Mouse (Mus musculus) neural tube, embryonic 15.5 days (tissue): ENCODE measurements around the gene Tfdp1. TPM values are rescaled to one million over a fixed set of nuclear protein-coding genes. Genes with fewer than 3 reads are reported as not detected.

Experiments used
- ATAC-seq: fragments of 200-750 bp; cut with Nextera tagmentation; 2 replicates; pipeline ENCODE4 v1.8.0; 2017; ENCODE audit warnings: mild to moderate bottlenecking, moderate TSS enrichment, moderate library complexity; ENCODE audit not compliant: low FRiP score
- H3K27ac ChIP-seq: fragments of 300-500 bp; sonication (generic); replicated peaks from 2 replicates; pipeline ENCODE4 v1.5.1; 2015; ENCODE audit warnings: mild to moderate bottlenecking, inconsistent platforms
- H3K27me3 ChIP-seq: fragments of 300-500 bp; sonication (generic); replicated peaks from 2 replicates; pipeline ENCODE4 v1.6.1; 2015; ENCODE audit warnings: inconsistent platforms
- H3K36me3 ChIP-seq: fragments of 300-500 bp; sonication (generic); 2 replicates; pipeline ENCODE4 v1.6.1; 2015; ENCODE audit warnings: inconsistent platforms
- H3K4me1 ChIP-seq: fragments of 300-500 bp; sonication (generic); 2 replicates; pipeline ENCODE4 v1.6.1; 2015; ENCODE audit warnings: inconsistent platforms
- H3K4me2 ChIP-seq: fragments of 300-500 bp; sonication (generic); 2 replicates; pipeline ENCODE4 v1.6.1; 2015; ENCODE audit warnings: inconsistent platforms, mild to moderate bottlenecking, moderate library complexity
- H3K4me3 ChIP-seq: fragments of 300-500 bp; sonication (generic); replicated peaks from 2 replicates; pipeline ENCODE4 v1.5.1; 2015; ENCODE audit warnings: mild to moderate bottlenecking, inconsistent platforms
- H3K9ac ChIP-seq: fragments of 300-500 bp; sonication (generic); replicated peaks from 2 replicates; pipeline ENCODE4 v1.6.1; 2015; ENCODE audit warnings: mild to moderate bottlenecking, inconsistent platforms
- H3K9me3 ChIP-seq: fragments of 300-500 bp; sonication (generic); replicated peaks from 2 replicates; pipeline ENCODE4 v1.6.1; 2016; ENCODE audit warnings: inconsistent platforms
- WGBS: fragments of 180-500 bp; shearing (Covaris S2); methylation state at CpG from one replicate; pipeline ENCODE4 v1.1.7; 2015; ENCODE audit warnings: mixed read lengths; 5-methylcytosine and 5-hydroxymethylcytosine counted together
- polyA plus RNA-seq: library from polyadenylated mRNA; unstranded; fragments of >200 nt; fragmentation: Nextera tagmentation; extraction: Ambion mirVana; gene quantifications from 2 replicates; pipeline ENCODE4 v1.2.1, GENCODE M21; 2015

The Tfdp1 gene
- 88.2 and 113 TPM in 2 replicates for polyA plus RNA-seq

GRCm38 (mm10) chr8:13338255-13338860 is at the start of gene Tfdp1:
Gene Tfdp1, plus strand, starts transcription at chr8:13338751.
- peak within 1 kb of the TSS; percentile 78 for H3K27ac ChIP-seq
- peaks cover 24% of the 10 kb centered on the region for H3K36me3 ChIP-seq
- H3K4me2 ChIP-seq, result peak within 1 kb of the TSS; percentile 86
- peak within 1 kb of the TSS; percentile 82 for H3K4me3 ChIP-seq
- peak within 1 kb of the TSS; percentile 95 for H3K9ac ChIP-seq
- H3K9me3 ChIP-seq, result no peaks in the 10 kb centered on the region
- peaks cover 23% of the 10 kb centered on the region for H3K4me1 ChIP-seq
- ATAC-seq, result peak; percentile 95
- H3K27me3 ChIP-seq, result no peaks in the 10 kb centered on the region
- WGBS, result under 1% methylated on average over 58 of the region's 72 CpGs

DNA sequence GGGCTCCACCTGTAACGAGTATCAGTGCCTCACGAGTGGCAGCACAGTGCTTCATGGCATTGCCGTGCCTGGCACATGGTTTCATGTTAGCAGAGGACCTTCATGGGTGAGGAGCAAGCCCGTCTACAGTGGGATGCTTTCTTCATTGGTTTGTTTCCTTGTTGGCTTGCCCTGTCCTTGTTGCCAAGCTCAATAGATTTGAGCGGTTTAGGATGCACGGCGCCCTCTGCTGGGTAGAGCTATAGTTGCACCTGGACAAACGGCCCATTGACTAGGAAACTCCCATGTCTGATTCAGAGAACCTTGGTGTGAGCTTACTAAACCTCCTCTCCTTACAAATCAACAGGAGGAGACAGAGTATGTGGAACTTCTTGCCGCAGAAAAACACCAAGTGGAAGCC is 46.2 kb upstream of the Tfdp1 start:
- Histone ChIP-seq H3K36me3 (peaks cover 52% of the 10 kb centered on the region), H3K9ac (no peak overlapping the region), H3K4me3 (no peak overlapping the region), H3K4me2 (no peak overlapping the region), H3K4me1 (peaks cover 16% of the 10 kb centered on the region), H3K27me3 (no peaks in the 10 kb centered on the region), H3K27ac (no peak overlapping the region), H3K9me3 (no peaks in the 10 kb centered on the region)
- no peak for ATAC-seq
- WGBS, result 29% methylated on average over 9 of the region's 9 CpGs

- H3K4me2 ChIP-seq, result no peak overlapping the region
- no peak for ATAC-seq
- H3K27ac ChIP-seq, result no peak overlapping the region
- H3K9me3 ChIP-seq, result no peaks in the 10 kb centered on the region
- H3K4me1 ChIP-seq, result peaks cover 11% of the 10 kb centered on the region
- H3K9ac ChIP-seq, result no peak overlapping the region
- WGBS, result 95% methylated on average over 9 of the region's 9 CpGs
- peaks cover 60% of the 10 kb centered on the region for H3K36me3 ChIP-seq
- H3K4me3 ChIP-seq, result no peak overlapping the region
- H3K27me3 ChIP-seq, result no peaks in the 10 kb centered on the region
Measured at GRCm38 (mm10) chr8:13293677-13294470, 44.7 kb upstream of the Tfdp1 start.

DNA sequence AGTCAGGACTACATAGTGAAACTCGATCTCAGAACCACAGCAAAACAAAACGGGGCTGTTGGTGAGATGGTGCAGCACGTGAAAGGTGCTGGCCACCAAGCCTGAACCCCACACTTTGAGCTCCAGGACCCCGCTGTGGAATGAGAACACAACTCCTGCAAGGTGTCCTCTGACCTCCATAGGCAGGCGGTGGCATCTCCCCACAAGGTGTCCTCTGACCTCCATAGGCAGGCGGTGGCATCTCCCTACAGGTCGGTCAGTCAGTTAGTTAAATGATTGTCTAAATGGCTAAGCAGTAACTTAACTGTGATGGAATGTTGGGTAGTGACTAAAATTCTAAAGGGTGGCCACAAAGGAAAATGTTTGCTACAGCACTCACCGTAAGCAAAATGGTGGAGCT is 39.0 kb upstream of the Tfdp1 start:
- H3K9me3 ChIP-seq, result no peaks in the 10 kb centered on the region
- H3K4me2 ChIP-seq, result no peak overlapping the region
- H3K4me1 ChIP-seq, result no peaks in the 10 kb centered on the region
- no peak overlapping the region for H3K9ac ChIP-seq
- WGBS, result 95% methylated on average over 8 of the region's 8 CpGs
- peaks cover 86% of the 10 kb centered on the region for H3K36me3 ChIP-seq
- H3K4me3 ChIP-seq, result no peak overlapping the region
- no peaks in the 10 kb centered on the region for H3K27me3 ChIP-seq
- H3K27ac ChIP-seq, result no peak overlapping the region
- ATAC-seq, result no peak

GRCm38 (mm10) chr8:13301036-13301435 is 37.5 kb upstream of the Tfdp1 start:
- Histone ChIP-seq H3K4me1 (no peaks in the 10 kb centered on the region), H3K4me2 (no peak overlapping the region), H3K27me3 (no peaks in the 10 kb centered on the region), H3K4me3 (no peak overlapping the region), H3K9me3 (no peaks in the 10 kb centered on the region), H3K36me3 (peaks cover 86% of the 10 kb centered on the region), H3K27ac (no peak overlapping the region), H3K9ac (no peak overlapping the region)
- 95% methylated on average over 7 of the region's 7 CpGs for WGBS
- ATAC-seq, result no peak

DNA sequence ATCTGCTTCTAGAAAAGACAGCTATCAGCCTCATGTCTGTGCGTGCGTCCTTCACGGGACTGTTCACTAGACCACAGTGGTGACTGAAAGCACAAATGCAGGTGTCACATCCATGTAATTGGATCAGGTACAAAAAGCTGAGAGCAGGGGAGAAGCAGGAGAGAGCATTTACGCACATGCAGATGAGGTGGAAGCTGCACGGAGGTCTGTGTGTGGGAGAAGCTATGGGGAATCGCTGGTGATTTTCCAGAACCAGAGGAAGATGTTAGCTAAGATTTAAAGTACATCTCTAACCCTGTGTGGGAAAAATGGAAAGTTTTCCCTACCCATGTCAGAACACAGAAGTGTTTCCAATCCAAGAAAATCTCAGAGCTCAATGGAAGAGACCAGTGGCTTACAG is 33.1 kb upstream of the Tfdp1 start:
- H3K9me3 ChIP-seq, result no peaks in the 10 kb centered on the region
- no peak overlapping the region for H3K27ac ChIP-seq
- H3K27me3 ChIP-seq, result no peaks in the 10 kb centered on the region
- no peak overlapping the region for H3K4me2 ChIP-seq
- no peak for ATAC-seq
- H3K36me3 ChIP-seq, result peaks cover 79% of the 10 kb centered on the region
- no peak overlapping the region for H3K4me3 ChIP-seq
- 96% methylated on average over 6 of the region's 6 CpGs for WGBS
- H3K4me1 ChIP-seq, result no peaks in the 10 kb centered on the region
- H3K9ac ChIP-seq, result no peak overlapping the region

GRCm38 (mm10) chr8:13305884-13306283 is 32.7 kb upstream of the Tfdp1 start:
- Histone ChIP-seq H3K9ac (no peak overlapping the region), H3K4me1 (no peaks in the 10 kb centered on the region), H3K4me3 (no peak overlapping the region), H3K36me3 (peaks cover 78% of the 10 kb centered on the region), H3K9me3 (no peaks in the 10 kb centered on the region), H3K27me3 (no peaks in the 10 kb centered on the region), H3K4me2 (no peak overlapping the region), H3K27ac (no peak overlapping the region)
- no peak for ATAC-seq
- 97% methylated on average over 4 of the region's 4 CpGs for WGBS

- no peaks in the 10 kb centered on the region for H3K27me3 ChIP-seq
- 82% methylated on average over 7 of the region's 7 CpGs for WGBS
- no peak overlapping the region for H3K9ac ChIP-seq
- H3K27ac ChIP-seq, result no peak overlapping the region
- H3K36me3 ChIP-seq, result peaks cover 78% of the 10 kb centered on the region
- no peak for ATAC-seq
- H3K4me2 ChIP-seq, result no peak overlapping the region
- H3K9me3 ChIP-seq, result no peaks in the 10 kb centered on the region
- H3K4me3 ChIP-seq, result no peak overlapping the region
- H3K4me1 ChIP-seq, result no peaks in the 10 kb centered on the region
Measured at GRCm38 (mm10) chr8:13306309-13306909, 32.1 kb upstream of the Tfdp1 start.

DNA sequence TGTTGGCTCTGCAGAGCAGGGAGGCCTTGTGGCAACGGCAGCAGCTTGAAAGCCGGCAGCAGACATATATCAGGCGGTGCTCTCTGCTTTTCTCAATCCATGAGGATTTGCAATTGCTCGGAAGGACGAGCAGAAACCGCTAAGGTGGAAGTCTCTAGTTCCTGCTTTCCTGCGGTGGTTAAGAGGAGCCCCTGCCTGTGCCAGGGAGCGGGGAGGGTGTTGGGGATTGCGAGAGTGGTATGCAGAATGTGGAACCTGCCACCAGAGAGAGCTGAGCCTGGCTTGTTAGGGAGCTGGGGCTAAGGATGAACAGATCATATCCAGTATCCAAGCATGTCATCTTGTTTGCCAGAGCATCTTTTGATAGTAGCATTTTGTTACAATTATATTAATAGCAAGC is 31.6 kb upstream of the Tfdp1 start:
- Histone ChIP-seq H3K9ac (no peak overlapping the region), H3K27ac (no peak overlapping the region), H3K4me2 (no peak overlapping the region), H3K9me3 (no peaks in the 10 kb centered on the region), H3K27me3 (no peaks in the 10 kb centered on the region), H3K4me1 (no peaks in the 10 kb centered on the region), H3K4me3 (no peak overlapping the region), H3K36me3 (peaks cover 75% of the 10 kb centered on the region)
- WGBS, result 83% methylated on average over 9 of the region's 9 CpGs
- no peak for ATAC-seq

GRCm38 (mm10) chr8:13314922-13315321 is 23.6 kb upstream of the Tfdp1 start:
- WGBS, result 87% methylated on average over 3 of the region's 3 CpGs
- H3K4me3 ChIP-seq, result no peak overlapping the region
- H3K9ac ChIP-seq, result no peak overlapping the region
- no peaks in the 10 kb centered on the region for H3K4me1 ChIP-seq
- H3K27me3 ChIP-seq, result no peaks in the 10 kb centered on the region
- H3K9me3 ChIP-seq, result no peaks in the 10 kb centered on the region
- ATAC-seq, result no peak
- H3K27ac ChIP-seq, result no peak overlapping the region
- no peak overlapping the region for H3K4me2 ChIP-seq
- peaks cover 74% of the 10 kb centered on the region for H3K36me3 ChIP-seq

- no peaks in the 10 kb centered on the region for H3K27me3 ChIP-seq
- H3K27ac ChIP-seq, result no peak overlapping the region
- H3K4me1 ChIP-seq, result no peaks in the 10 kb centered on the region
- no peak overlapping the region for H3K9ac ChIP-seq
- ATAC-seq, result no peak
- H3K4me3 ChIP-seq, result no peak overlapping the region
- peaks cover 68% of the 10 kb centered on the region for H3K36me3 ChIP-seq
- H3K9me3 ChIP-seq, result no peaks in the 10 kb centered on the region
- H3K4me2 ChIP-seq, result no peak overlapping the region
- 95% methylated on average over 10 of the region's 10 CpGs for WGBS
Measured at GRCm38 (mm10) chr8:13316671-13317070, 21.9 kb upstream of the Tfdp1 start.

DNA sequence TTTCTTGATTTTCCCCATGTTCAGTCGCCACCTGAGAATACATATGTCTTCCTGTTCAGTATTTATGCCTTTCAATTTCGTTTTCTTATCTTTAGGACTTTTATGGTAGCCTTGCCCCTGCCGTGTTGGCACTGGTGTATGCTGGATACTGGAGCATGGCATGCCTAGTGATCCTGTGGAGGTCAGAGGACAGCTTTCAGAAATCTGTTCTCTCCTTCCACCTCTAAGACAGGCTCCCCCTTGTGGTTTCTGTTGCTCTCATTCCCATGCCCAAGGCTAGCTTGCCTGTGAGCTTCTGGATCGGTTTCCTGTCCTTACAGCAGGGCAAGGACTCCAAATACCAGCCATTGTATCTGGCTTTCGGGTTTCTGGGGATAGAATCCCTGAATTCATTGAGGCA is 12.0 kb upstream of the Tfdp1 start:
- Histone ChIP-seq H3K36me3 (peaks cover 13% of the 10 kb centered on the region; the same call in 1 of the 2 replicates), H3K27ac (no peak overlapping the region), H3K4me2 (no peak overlapping the region), H3K9ac (no peak overlapping the region), H3K27me3 (no peaks in the 10 kb centered on the region), H3K4me1 (no peaks in the 10 kb centered on the region), H3K4me3 (no peak overlapping the region), H3K9me3 (no peaks in the 10 kb centered on the region)
- WGBS, result 37% methylated on average over 5 of the region's 5 CpGs
- no peak for ATAC-seq
